In the genomic region with DNA sequence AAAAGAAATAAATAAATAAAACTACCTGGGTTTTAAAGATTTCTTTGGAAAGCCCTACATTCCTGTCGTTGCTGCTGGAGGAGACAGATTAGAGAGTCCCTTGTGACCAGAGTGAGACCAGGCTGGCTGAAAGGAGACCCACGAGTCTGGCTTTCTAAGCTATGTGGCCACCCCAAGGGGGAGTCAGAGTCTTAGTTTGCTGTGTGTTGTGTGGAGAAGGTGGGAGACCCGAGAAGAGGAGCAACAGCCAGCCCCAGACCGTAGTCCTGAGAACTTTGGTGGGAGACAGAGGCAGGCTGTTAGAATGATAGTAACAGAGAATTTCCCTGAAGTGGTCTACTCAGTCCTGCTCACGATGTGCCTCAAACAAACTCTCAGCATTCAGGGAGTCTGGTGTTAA, we compare ENCODE assay signal across 12 mouse cellular contexts. TPM values are rescaled to one million over a fixed set of nuclear protein-coding genes. Genes with fewer than 3 reads are reported as not detected.
DNase-seq lines count a peak whose midpoint lies in the region; ATAC-seq and TF ChIP-seq lines count a peak whose summit lies in the region.
"Had no signal": no experiment of that assay in that cellular context is flagged by ENCODE, and none has a peak within 500 bp of the region (broad histone marks: within the 10 kb centered on the region; RNA-seq: fewer than 3 reads in every experiment).

No protein-coding gene starts in this region.

- no peak overlapping the region for H3K27ac ChIP-seq in lung, embryonic 14.5 days (ENCODE audit: low read depth)
- H3K27ac ChIP-seq in hindbrain, embryonic 10.5 days = no peak overlapping the region
- no peak overlapping the region for H3K27ac ChIP-seq in neural tube, embryonic 14.5 days (ENCODE audit: low read depth, low read length)

- peak; percentile 36 for TF ChIP-seq CTCF in lung, embryonic 14.5 days (IDR thresholded peaks at IDR 0.05; ENCODE audit: low read depth)

- peak overlapping the region; percentile 27; the same call in 1 of the 2 replicates for H3K4me2 ChIP-seq in lung, embryonic 14.5 days
- H3K4me2 ChIP-seq in neural tube, embryonic 14.5 days (ENCODE audit: low read depth, low read length) = peak overlapping the region; percentile 80

- no peak overlapping the region for H3K4me3 ChIP-seq in lung, embryonic 14.5 days (ENCODE audit: low read depth, low read length)
- 0 out of 2 replicates have a peak overlapping the region, but pooled peaks have one; percentile 9 for H3K4me3 ChIP-seq in hindbrain, embryonic 10.5 days
- no peak overlapping the region for H3K4me3 ChIP-seq in neural tube, embryonic 14.5 days (ENCODE audit: low read depth, low read length)

- H3K4me1 ChIP-seq in lung, embryonic 14.5 days (ENCODE audit: insufficient read depth) = no peaks in the 10 kb centered on the region
- H3K4me1 ChIP-seq in hindbrain, embryonic 10.5 days (replicated peaks) = peaks cover 24% of the 10 kb centered on the region
- H3K4me1 ChIP-seq in neural tube, embryonic 14.5 days (ENCODE audit: control insufficient read depth, insufficient read depth, low read length) = peaks cover 8% of the 10 kb centered on the region

- WGBS in lung, embryonic 14.5 days = 0% methylated on average over 5 of the region's 5 CpGs
- 2% methylated on average over 5 of the region's 5 CpGs for WGBS in hindbrain, embryonic 10.5 days
- under 1% methylated on average over 5 of the region's 5 CpGs for WGBS in neural tube, embryonic 14.5 days

- no peak overlapping the region for H3K9ac ChIP-seq in lung, embryonic 14.5 days
- no peak overlapping the region for H3K9ac ChIP-seq in neural tube, embryonic 14.5 days (replicated peaks; ENCODE audit: low read depth, low read length)

- peak; percentile 11 to 24 for DNase-seq in cerebellum, postnatal 4 days (ENCODE audit: low spot score in 2 of 2)
- DNase-seq in cerebellum, adult 9-10 months = no peak
- DNase-seq in lung, embryonic 14.5 days = peak; percentile 53
- no peak for DNase-seq in lung, postnatal 36 days
- DNase-seq in hindbrain, embryonic 10.5 days (ENCODE audit: low spot score) = peak; percentile 35
- no peak for DNase-seq in right cerebral cortex, postnatal 36 days (ENCODE audit: low spot score in 2 of 2)
- no peak for DNase-seq in cerebellum, adult 9-11 months
- DNase-seq: cerebellum, adult 11-12 months; spleen, adult 18-20 months had no signal

- peaks cover 63% of the 10 kb centered on the region for H3K27me3 ChIP-seq in lung, embryonic 14.5 days (ENCODE audit: insufficient read depth, low read length)
- peaks cover 76% of the 10 kb centered on the region for H3K27me3 ChIP-seq in hindbrain, embryonic 10.5 days (ENCODE audit: insufficient read depth, poor library complexity, severe bottlenecking)
- H3K27me3 ChIP-seq in neural tube, embryonic 14.5 days (ENCODE audit: control insufficient read depth, insufficient read depth, low read length) = peaks cover 7% of the 10 kb centered on the region; the same call in 1 of the 2 replicates
- H3K27me3 ChIP-seq: Patski had no signal

- H3K9me3 ChIP-seq in lung, embryonic 14.5 days (ENCODE audit: low read depth, low read length) = no peaks in the 10 kb centered on the region
- H3K9me3 ChIP-seq in hindbrain, embryonic 10.5 days = no peaks in the 10 kb centered on the region
- H3K9me3 ChIP-seq in neural tube, embryonic 14.5 days (ENCODE audit: control insufficient read depth, low read length) = no peaks in the 10 kb centered on the region

- ATAC-seq in lung, embryonic 14.5 days (ENCODE audit: insufficient read depth) = no peak
- no peak for ATAC-seq in neural tube, embryonic 14.5 days (ENCODE audit: low read depth)
- ATAC-seq: Patski had no signal

- no peaks in the 10 kb centered on the region for H3K36me3 ChIP-seq in lung, embryonic 14.5 days (ENCODE audit: insufficient read depth)
- no peaks in the 10 kb centered on the region for H3K36me3 ChIP-seq in hindbrain, embryonic 10.5 days
- no peaks in the 10 kb centered on the region for H3K36me3 ChIP-seq in neural tube, embryonic 14.5 days (ENCODE audit: control insufficient read depth, insufficient read depth, low read length)

RNA-seq across cellular contexts. Expression of a gene that starts 1.6 kb away (rescaled TPM):
- polyA plus RNA-seq in lung, embryonic 14.5 days (2014; fragmentation: Nextera tagmentation; extraction: Ambion mirVana) = 0.14 and 0.37 TPM in 2 replicates
- 0.52 and 1.2 TPM in 2 replicates for polyA plus RNA-seq in hindbrain, embryonic 10.5 days (2016; fragmentation: Nextera tagmentation; extraction: Ambion mirVana)
- 11.6 and 12.4 TPM in 2 replicates for polyA plus RNA-seq in neural tube, embryonic 14.5 days (2014; fragmentation: Nextera tagmentation; extraction: Ambion mirVana)
- polyA plus RNA-seq: liver, adult 2 months; Patski had no signal

Comparison
In these comparisons a context has a peak if more than half of its experiments do, and no peak if none do; other contexts are left out.
1. DNase-seq: peak in cerebellum, postnatal 4 days (2 of 2), lung, embryonic 14.5 days (single experiment) and hindbrain, embryonic 10.5 days (single experiment); none in cerebellum, adult 9-10 months (single experiment), lung, postnatal 36 days (single experiment), right cerebral cortex, postnatal 36 days (0 of 2) and cerebellum, adult 9-11 months (single experiment).